In the genomic region with DNA sequence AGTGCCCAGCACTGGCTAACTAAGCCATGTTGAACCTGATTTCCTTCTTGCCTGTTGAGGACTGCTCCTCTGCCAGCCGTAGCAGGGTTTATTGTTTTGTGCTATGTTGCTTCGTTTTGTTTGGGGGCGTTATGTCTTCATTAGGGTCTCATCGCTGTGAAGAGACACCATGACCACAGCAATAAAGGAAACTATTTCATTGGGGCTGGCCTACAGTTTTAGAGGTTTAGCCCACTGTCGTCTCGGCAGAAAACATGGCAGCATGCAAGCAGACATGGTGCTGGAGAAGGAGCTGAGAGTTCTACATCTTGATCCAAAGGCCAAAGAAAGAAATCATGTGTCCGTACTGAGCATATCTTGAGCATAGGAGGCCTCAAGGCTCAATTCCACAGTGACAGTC, we compare ENCODE assay signal across 33 mouse cellular contexts.
"Had no signal": no experiment of that assay in that cellular context is flagged by ENCODE, and none has a peak within 500 bp of the region (broad histone marks: within the 10 kb centered on the region; RNA-seq: fewer than 3 reads in every experiment).

No protein-coding gene starts in this region.

- H3K4me3 ChIP-seq: heart, embryonic 13.5 days; heart, embryonic 15.5 days; hindbrain, embryonic 10.5 days; hindbrain, embryonic 12.5 days; hindbrain, embryonic 13.5 days; hindbrain, embryonic 15.5 days; intestine, embryonic 15.5 days; kidney, embryonic 15.5 days; layer of hippocampus, adult 2 months; left cerebral cortex, adult 2 months had no signal

- H3K9me3 ChIP-seq: heart, embryonic 15.5 days; hindbrain, embryonic 10.5 days; hindbrain, embryonic 12.5 days; hindbrain, embryonic 13.5 days; hindbrain, embryonic 15.5 days; intestine, embryonic 15.5 days; kidney, embryonic 15.5 days had no signal

- H3K4me2 ChIP-seq: heart, embryonic 13.5 days; heart, embryonic 15.5 days; hindbrain, embryonic 12.5 days; hindbrain, embryonic 13.5 days; hindbrain, embryonic 14.5 days; hindbrain, embryonic 15.5 days; intestine, embryonic 15.5 days; kidney, embryonic 15.5 days had no signal

- H3K36me3 ChIP-seq: heart, embryonic 15.5 days; hindbrain, embryonic 10.5 days; hindbrain, embryonic 12.5 days; hindbrain, embryonic 13.5 days; hindbrain, embryonic 15.5 days; intestine, embryonic 15.5 days; kidney, embryonic 15.5 days had no signal

- H3K27ac ChIP-seq: heart, embryonic 13.5 days; heart, embryonic 15.5 days; hindbrain, embryonic 10.5 days; hindbrain, embryonic 12.5 days; hindbrain, embryonic 13.5 days; hindbrain, embryonic 14.5 days; hindbrain, embryonic 15.5 days; hindbrain, postnatal 0 days; intestine, embryonic 15.5 days; kidney, embryonic 15.5 days; kidney, postnatal 0 days; layer of hippocampus, adult 2 months; left cerebral cortex, adult 2 months had no signal

- H3K9ac ChIP-seq: heart, embryonic 13.5 days; heart, embryonic 15.5 days; hindbrain, embryonic 12.5 days; hindbrain, embryonic 13.5 days; hindbrain, embryonic 14.5 days; hindbrain, embryonic 15.5 days; intestine, embryonic 15.5 days; kidney, embryonic 15.5 days had no signal

- DNase-seq: heart, postnatal 10 days; heart, postnatal 14 days; heart, postnatal 36 days; heart, postnatal 4 days; kidney, adult 11 months; kidney, adult 18-20 months; kidney, adult 2 months; kidney, adult 8-10 months; kidney, adult 9 months; kidney, postnatal 10 days; kidney, postnatal 14 days; kidney, postnatal 25 days; kidney, postnatal 36 days; kidney, postnatal 4 days; layer of hippocampus, adult 9-11 months; layer of hippocampus, postnatal 36 days had no signal

- ATAC-seq: hindbrain, embryonic 16.5 days; hindbrain, postnatal 0 days; inflammation-experienced regulatory T-cells, adult 6 months; intestine, embryonic 15.5 days; intestine, embryonic 16.5 days; intestine, postnatal 0 days had no signal

- H3K27me3 ChIP-seq: heart, embryonic 13.5 days; heart, embryonic 15.5 days; hindbrain, embryonic 12.5 days; hindbrain, embryonic 13.5 days; hindbrain, embryonic 15.5 days; intestine, embryonic 15.5 days; kidney, embryonic 15.5 days had no signal
